Mouse (Mus musculus) layer of hippocampus, adult 6 months (tissue): ENCODE results near the gene Gtf2f2. TPM values are rescaled to one million over a fixed set of nuclear protein-coding genes. Genes with fewer than 3 reads are reported as not detected.

Experiments used
- long read RNA-seq, 2 experiments: library from polyadenylated mRNA; unstranded; transcript quantifications; one replicate each; pipeline ENCODE4 v2.0.0; 2019 to 2020
- polyA plus RNA-seq: library from polyadenylated mRNA; unstranded; fragments of <200 nt; fragmentation: Nextera tagmentation; gene quantifications from 2 replicates; pipeline ENCODE4 v1.2.3, GENCODE M21; 2021

Gtf2f2 gene
- polyA plus RNA-seq, result 23.4 and 25.2 TPM in 2 replicates
- long read RNA-seq, experiment 1, transcript Gtf2f2-201 (8 exons, 1,467 nt), result major isoform, 17 of 40 reads
- long read RNA-seq, experiment 1, partial matches to known transcripts, result 14 of 40 reads
- long read RNA-seq, experiment 1, other reads (novel, unspliced or antisense), result 9 of 40 reads
- long read RNA-seq, experiment 2, transcript Gtf2f2-201 (8 exons, 1,467 nt), result major isoform, 62 of 75 reads
- long read RNA-seq, experiment 2, partial matches to known transcripts, result 4 of 75 reads
- long read RNA-seq, experiment 2, other reads (novel, unspliced or antisense), result 9 of 75 reads

GRCm38 (mm10) chr14:76010102-76011061, at the start of gene Gtf2f2:
Gene Gtf2f2 (minus strand): TSS chr14:76010865.

GRCm38 (mm10) chr14:75954766-75955165, 55.9 kb downstream of the Gtf2f2 start, which contains the start of gene Kctd4:
Gene Kctd4 (plus strand): TSS chr14:75955009.

Other genes with a start within 250 kb of the Gtf2f2 start
- gene Slc25a30, start 223.8 kb downstream of the Gtf2f2 start, polyA plus RNA-seq, result 2.8 and 4.0 TPM in 2 replicates
- gene Tpt1, start 165.8 kb downstream of the Gtf2f2 start, polyA plus RNA-seq, result 1,484 and 1,817 TPM in 2 replicates
- gene Kctd4, start 55.9 kb downstream of the Gtf2f2 start, polyA plus RNA-seq, result 18.5 and 21.9 TPM in 2 replicates
- gene Gpalpp1, start 99.9 kb upstream of the Gtf2f2 start, polyA plus RNA-seq, result 5.6 and 7.8 TPM in 2 replicates
- 5.5 and 5.8 TPM in 2 replicates for gene Nufip1, start 100.0 kb upstream of the Gtf2f2 start, polyA plus RNA-seq